Mouse (Mus musculus) MN1 (cell line): ENCODE measurements around the gene Pmf1.
A peak's percentile ranks its signal among the peaks of the same experiment; 100 is the strongest.
"Not testable (repeated sequence)": the region's sequence is repeated elsewhere in the genome, so short reads cannot be mapped to it uniquely, and the experiment has no call there.

Experiments
- DNase-seq: peaks from one replicate; pipeline ENCODE4 v3.0.0-alpha.2; 2016; ENCODE audit warnings: low spot score

Pmf1 gene

DNA sequence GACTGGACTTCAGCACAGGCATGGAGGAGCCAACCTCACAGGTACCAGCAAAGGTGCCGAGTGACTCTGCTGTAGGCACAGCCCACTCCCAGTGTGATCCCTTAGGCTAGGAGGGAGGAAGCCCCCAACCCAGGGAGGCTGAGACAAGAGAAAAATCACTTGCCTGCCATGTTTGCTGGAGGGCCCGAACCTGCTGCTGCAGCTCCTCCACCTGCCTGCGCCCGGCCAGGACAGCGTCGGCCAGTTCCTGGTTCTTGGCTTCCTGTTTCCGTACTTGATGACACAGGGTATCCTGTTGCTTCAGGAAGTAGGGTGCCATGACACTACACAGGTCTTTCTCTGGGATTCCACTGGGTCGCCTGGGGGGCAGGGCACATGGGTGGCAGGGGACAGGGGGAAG lies 14.4 kb downstream of the Pmf1 start:
- no peak for DNase-seq

- no peak for DNase-seq
These were observed 14.8 kb downstream of the Pmf1 start for GRCm38 (mm10) chr3:88395288-88395687.

GRCm38 (mm10) chr3:88393776-88394375 lies 16.3 kb downstream of the Pmf1 start:
- no peak for DNase-seq

- DNase-seq: no peak
These were observed 25.8 kb downstream of the Pmf1 start, which contains the start of gene Bglap for GRCm38 (mm10) chr3:88384364-88384763. TSS of gene Bglap (minus strand) at chr3:88384464.

GRCm38 (mm10) chr3:88382383-88382782 lies 27.7 kb downstream of the Pmf1 start:
- not testable (repeated sequence) for DNase-seq

DNA sequence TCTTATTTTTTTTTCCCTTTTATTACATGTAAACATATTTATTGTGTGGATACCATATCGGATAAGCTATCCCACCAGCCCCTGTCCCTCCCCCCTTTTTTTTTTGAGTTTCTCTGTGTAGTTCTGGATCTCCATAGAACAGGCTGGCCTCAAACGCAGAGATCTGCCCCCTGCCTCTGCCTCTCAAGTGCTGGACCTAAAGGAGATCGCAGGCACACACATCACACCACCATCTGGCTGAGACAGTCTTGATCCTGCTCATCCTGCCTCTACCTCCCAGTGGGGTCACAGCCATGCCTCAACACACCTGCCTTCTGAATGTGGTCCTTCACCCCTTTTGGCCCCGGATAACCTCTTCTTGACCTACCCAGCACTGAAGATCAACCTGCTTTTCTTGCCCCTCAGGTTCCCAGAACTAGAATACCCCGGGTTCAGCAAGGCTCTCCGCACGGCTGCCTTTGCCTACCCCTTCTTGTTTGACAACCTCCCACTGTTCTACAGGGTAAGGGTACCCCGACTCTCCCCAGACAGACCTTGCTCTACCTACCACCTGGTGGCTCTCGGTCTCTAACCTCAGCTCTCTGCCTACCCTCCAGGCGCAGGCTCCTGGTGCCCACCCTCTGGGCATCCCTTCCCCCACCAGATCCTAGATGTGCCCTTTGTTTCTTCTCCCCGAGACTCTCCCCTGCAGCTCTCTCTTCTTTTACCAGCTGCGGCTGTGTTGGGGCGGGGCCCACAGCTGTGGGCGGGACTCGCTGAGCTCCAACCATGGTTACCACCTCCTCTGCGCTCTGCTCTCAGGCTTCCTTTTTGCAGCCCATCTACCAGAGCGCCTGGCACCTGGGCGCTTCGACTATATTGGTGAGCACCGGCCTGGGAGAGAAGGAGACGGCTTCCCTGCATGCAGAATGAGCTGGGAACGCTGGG lies 28.5 kb downstream of the Pmf1 start:
- DNase-seq: peak; percentile 71

GRCm38 (mm10) chr3:88378599-88378998 lies 31.5 kb downstream of the Pmf1 start, which contains the start of gene Bglap2:
TSS of gene Bglap2 (minus strand) at chr3:88378699.
- not testable (repeated sequence) for DNase-seq

GRCm38 (mm10) chr3:88376644-88377043 lies 33.5 kb downstream of the Pmf1 start:
- DNase-seq: not testable (repeated sequence)

DNA sequence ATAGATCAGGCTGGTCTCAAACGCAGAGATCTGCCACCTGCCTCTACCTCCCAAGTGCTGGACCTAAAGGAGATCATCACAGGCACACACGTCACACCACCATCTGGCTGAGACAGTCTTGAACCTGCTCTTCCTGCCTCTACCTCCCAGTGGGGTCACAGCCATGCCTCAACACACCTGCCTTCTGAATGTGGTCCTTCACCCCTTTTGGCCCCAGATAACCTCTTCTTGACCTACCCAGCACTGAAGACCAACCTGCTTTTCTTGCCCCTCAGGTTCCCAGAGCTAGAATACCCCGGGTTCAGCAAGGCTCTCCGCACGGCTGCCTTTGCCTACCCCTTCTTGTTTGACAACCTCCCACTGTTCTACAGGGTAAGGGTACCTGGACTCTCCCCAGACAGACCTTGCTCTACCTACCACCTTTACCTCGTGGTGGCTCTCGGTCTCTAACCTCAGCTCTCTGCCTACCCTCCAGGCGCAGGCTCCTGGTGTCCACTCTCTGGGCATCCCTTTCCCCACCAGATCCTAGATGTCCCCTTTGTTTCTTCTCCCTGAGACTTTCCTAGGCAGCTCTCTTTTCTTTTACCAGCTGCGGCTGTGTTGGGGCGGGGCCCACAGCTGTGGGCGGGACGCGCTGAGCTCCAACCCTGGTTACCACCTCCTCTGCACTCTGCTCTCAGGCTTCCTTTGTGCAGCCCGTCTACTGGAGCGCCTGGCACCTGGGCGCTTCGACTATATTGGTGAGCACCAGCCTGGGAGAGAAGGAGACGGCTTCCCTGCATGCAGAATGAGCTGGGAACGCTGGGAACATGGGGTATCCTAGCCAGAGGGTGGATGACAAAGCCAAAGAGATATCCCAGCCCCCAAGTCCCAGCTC lies 34.1 kb downstream of the Pmf1 start:
- peak; percentile 57 for DNase-seq

DNA sequence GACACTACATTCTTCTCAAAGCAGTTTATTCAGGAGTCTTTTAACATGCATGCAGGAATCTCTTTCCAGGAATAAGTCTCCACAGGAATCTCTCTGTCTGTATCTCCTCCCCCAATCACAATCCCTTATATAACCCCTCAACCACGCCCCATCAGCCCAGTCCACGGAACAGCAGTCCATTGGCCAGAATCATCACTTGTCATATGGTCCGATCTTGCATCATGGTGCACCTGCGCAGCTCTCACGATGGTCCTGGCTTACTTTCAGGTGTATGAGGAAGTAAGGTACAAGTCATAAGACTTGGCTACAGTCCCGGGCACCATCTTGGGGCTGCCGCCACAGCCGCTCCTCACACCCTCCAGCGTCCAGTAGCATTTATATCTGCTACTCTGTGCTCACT lies 37.5 kb downstream of the Pmf1 start, which contains the start of gene Bglap3:
TSS of gene Bglap3 (minus strand) at position 101 of the 400 bp plus-strand sequence.
- not testable (repeated sequence) for DNase-seq

GRCm38 (mm10) chr3:88368511-88368910 lies 41.6 kb downstream of the Pmf1 start:
- DNase-seq: not testable (repeated sequence)

DNA sequence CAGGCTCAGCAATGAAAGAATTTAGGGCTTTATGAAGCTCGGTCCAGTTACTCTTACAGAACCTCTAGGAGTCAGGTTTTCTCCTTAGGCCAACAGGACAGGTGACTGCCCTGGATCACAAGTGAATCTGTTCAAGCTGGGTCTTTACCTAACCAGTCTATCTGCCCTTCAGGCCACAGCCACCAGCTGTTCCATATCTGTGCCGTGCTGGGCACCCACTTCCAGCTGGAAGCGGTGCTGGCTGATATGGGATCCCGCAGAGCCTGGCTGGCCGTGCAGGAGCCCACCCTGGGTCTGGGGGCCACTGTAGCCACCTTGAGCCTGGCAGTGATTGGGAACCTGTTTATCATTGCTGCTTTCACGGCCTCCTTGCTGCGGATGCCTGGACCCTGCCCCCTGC lies 42.6 kb downstream of the Pmf1 start:
- not testable (repeated sequence) for DNase-seq

- DNase-seq: not testable (repeated sequence)
These were observed 43.2 kb downstream of the Pmf1 start for GRCm38 (mm10) chr3:88366830-88367428.

GRCm38 (mm10) chr3:88365705-88366361 lies 44.3 kb downstream of the Pmf1 start:
- DNase-seq: no peak

GRCm38 (mm10) chr3:88364337-88364736 lies 45.8 kb downstream of the Pmf1 start, which contains the start of gene Paqr6:
TSS of gene Paqr6 (plus strand) at chr3:88364584.
- no peak for DNase-seq

DNA sequence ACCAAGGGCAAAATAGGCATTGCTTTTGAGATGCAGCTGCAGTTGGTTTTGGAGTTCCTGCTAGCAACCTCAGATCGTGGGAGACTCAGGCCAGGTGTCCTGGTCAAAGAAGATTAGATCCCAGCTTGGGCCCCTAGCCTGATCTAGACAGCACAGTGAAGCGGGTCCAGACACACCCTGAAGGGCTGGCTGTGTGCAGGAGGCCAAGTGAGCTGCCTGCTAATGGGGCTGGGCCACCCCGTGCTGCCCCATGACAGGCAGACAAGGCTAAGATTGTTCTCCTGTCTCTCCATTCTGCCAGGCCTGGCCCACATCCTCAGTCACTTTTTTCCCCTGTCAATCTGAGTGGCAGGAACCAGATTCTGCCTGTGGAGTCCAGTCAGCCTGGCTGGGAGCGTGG lies 46.4 kb downstream of the Pmf1 start:
- DNase-seq: no peak

GRCm38 (mm10) chr3:88361612-88362313 lies 48.4 kb downstream of the Pmf1 start:
- DNase-seq: no peak

- no peak for DNase-seq
These were observed 49.0 kb downstream of the Pmf1 start for GRCm38 (mm10) chr3:88361096-88361495.

DNA sequence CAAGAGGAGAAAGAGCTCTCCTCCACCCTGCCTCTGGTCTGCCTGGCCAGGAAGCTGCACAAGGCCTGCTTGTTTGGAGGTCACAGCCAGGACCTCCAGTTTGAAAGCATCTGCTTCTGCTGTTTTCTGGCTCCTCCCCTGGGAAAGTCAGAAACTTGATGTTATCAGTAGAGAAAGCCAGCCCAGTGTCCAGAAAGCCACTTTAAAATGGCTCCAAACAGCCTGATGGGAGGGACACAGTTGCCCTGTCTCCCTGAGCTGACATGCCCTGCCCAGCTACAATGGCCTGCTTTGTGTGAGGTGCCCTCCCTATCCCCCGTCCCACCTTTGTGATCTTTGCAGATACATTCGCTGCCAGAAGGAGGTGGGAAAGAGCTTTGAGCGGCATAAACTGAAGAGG lies 50.1 kb downstream of the Pmf1 start:
- DNase-seq: peak; percentile 82

DNA sequence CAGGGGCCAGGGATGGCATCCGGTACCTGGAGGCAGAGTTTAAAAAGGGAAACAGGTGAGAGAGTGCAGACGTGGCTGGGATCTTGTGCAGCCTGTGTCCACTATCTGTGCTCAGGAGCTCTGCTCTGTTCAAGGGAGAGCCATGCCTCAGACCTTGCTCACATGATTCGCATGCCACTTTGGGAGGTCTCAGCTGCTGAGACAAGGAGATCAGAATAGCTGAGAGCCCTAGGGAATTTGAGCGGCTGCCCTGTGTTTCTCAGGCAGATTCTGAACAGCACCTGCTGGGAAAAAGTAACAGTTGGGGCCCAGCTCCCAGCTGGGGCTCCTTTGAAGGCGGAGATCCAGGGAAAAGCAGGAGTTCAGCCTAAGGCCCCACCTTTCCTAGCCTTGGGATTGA lies 50.5 kb downstream of the Pmf1 start:
- DNase-seq: peak; percentile 53
